ENCODE assay signal across 16 mouse cellular contexts in the genomic region with DNA sequence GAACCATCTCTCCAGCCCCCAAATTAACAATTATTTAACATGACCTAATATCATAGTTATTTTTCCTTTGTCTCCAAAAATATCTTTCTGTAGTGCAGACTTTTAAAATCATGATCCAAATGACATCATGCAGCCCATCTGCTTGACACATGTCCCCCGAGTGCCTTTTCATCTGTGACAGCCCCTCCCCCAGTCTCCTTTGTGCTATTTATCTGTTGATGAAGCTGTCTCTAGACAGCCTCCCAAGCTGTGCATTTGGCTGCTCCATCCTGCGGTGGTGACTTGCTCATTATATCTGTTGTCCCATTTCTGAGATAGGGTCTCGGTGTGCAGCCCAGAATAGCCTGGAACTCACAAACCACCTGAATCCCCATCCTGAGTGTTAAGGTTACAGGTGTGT. TPM values are rescaled to one million over a fixed set of nuclear protein-coding genes. Genes with fewer than 3 reads are reported as not detected.
DNase-seq lines count a peak whose midpoint lies in the region; ATAC-seq lines count a peak whose summit lies in the region.
"Had no signal": no experiment of that assay in that cellular context is flagged by ENCODE, and none has a peak within 500 bp of the region (broad histone marks: within the 10 kb centered on the region; RNA-seq: fewer than 3 reads in every experiment).

No protein-coding gene starts in this region.

- H3K36me3 ChIP-seq in midbrain, embryonic 11.5 days (ENCODE audit: control insufficient read depth, insufficient read depth, low read length) = no peaks in the 10 kb centered on the region
- H3K36me3 ChIP-seq in midbrain, embryonic 15.5 days (replicated peaks) = no peaks in the 10 kb centered on the region
- peaks cover 15% of the 10 kb centered on the region for H3K36me3 ChIP-seq in hindbrain, embryonic 10.5 days
- H3K36me3 ChIP-seq: embryonic facial prominence, embryonic 13.5 days had no signal

- no peak overlapping the region; the same call in 1 of the 2 replicates for H3K9ac ChIP-seq in midbrain, embryonic 11.5 days (ENCODE audit: low read length)
- no peak overlapping the region for H3K9ac ChIP-seq in midbrain, embryonic 15.5 days
- H3K9ac ChIP-seq: embryonic facial prominence, embryonic 13.5 days; liver, embryonic 14.5 days had no signal

- H3K4me2 ChIP-seq in midbrain, embryonic 11.5 days = no peak overlapping the region
- no peak overlapping the region for H3K4me2 ChIP-seq in midbrain, embryonic 15.5 days
- H3K4me2 ChIP-seq: embryonic facial prominence, embryonic 13.5 days; heart, embryonic 11.5 days had no signal

- H3K4me1 ChIP-seq in midbrain, embryonic 11.5 days (ENCODE audit: control insufficient read depth, insufficient read depth, low read length) = peaks cover 25% of the 10 kb centered on the region
- peaks cover 21% of the 10 kb centered on the region for H3K4me1 ChIP-seq in midbrain, embryonic 15.5 days
- H3K4me1 ChIP-seq in hindbrain, embryonic 10.5 days (replicated peaks) = peaks cover 68% of the 10 kb centered on the region

- H3K4me3 ChIP-seq in midbrain, embryonic 11.5 days (ENCODE audit: low read depth, low read length) = no peak overlapping the region
- no peak overlapping the region for H3K4me3 ChIP-seq in midbrain, embryonic 15.5 days
- H3K4me3 ChIP-seq in hindbrain, embryonic 10.5 days = no peak overlapping the region
- H3K4me3 ChIP-seq: embryonic facial prominence, embryonic 13.5 days had no signal

- DNase-seq in midbrain, embryonic 11.5 days (ENCODE audit: low spot score, missing footprints) = no peak
- peak; percentile 51 for DNase-seq in hindbrain, embryonic 10.5 days (ENCODE audit: low spot score)
- peak; percentile 60 to 71 for DNase-seq in layer of hippocampus, adult 8-10 months (ENCODE audit: low spot score in 2 of 2)
- peak; percentile 64 for DNase-seq in retina, embryonic 14.5 days (ENCODE audit: low spot score)
- DNase-seq in ovary, adult 18-20 months (ENCODE audit: low spot score) = no peak
- DNase-seq in gastrocnemius, adult 18-20 months (ENCODE audit: low spot score) = no peak
- DNase-seq: adrenal gland, postnatal 36 days; cerebellum, adult 11-12 months; kidney, adult 9 months; lung, postnatal 36 days; right cerebral cortex, postnatal 4 days had no signal

- H3K9me3 ChIP-seq in midbrain, embryonic 11.5 days (ENCODE audit: control insufficient read depth, low read length) = no peaks in the 10 kb centered on the region
- no peaks in the 10 kb centered on the region for H3K9me3 ChIP-seq in midbrain, embryonic 15.5 days
- no peaks in the 10 kb centered on the region for H3K9me3 ChIP-seq in hindbrain, embryonic 10.5 days
- H3K9me3 ChIP-seq: embryonic facial prominence, embryonic 13.5 days had no signal

- H3K27me3 ChIP-seq in midbrain, embryonic 11.5 days (ENCODE audit: control insufficient read depth, insufficient read depth, low read length) = no peaks in the 10 kb centered on the region
- no peaks in the 10 kb centered on the region for H3K27me3 ChIP-seq in midbrain, embryonic 15.5 days (replicated peaks)
- peaks cover 2% of the 10 kb centered on the region; the same call in 1 of the 2 replicates for H3K27me3 ChIP-seq in hindbrain, embryonic 10.5 days (ENCODE audit: insufficient read depth, poor library complexity, severe bottlenecking)
- H3K27me3 ChIP-seq: embryonic facial prominence, embryonic 13.5 days had no signal

- no peak overlapping the region for H3K27ac ChIP-seq in midbrain, embryonic 11.5 days (ENCODE audit: low read depth, low read length)
- no peak overlapping the region for H3K27ac ChIP-seq in midbrain, embryonic 15.5 days
- H3K27ac ChIP-seq in hindbrain, embryonic 10.5 days = peak overlapping the region; percentile 79
- H3K27ac ChIP-seq: embryonic facial prominence, embryonic 13.5 days; liver, embryonic 14.5 days had no signal

- 36% methylated on average over 3 of the region's 3 CpGs for WGBS in midbrain, embryonic 11.5 days
- 24% methylated on average over 3 of the region's 3 CpGs for WGBS in midbrain, embryonic 15.5 days
- WGBS in hindbrain, embryonic 10.5 days = 28% methylated on average over 3 of the region's 3 CpGs

- ATAC-seq in midbrain, embryonic 11.5 days (ENCODE audit: low FRiP score) = 0 out of 2 replicates have a peak, but pooled peaks have one; percentile 12
- no peak for ATAC-seq in midbrain, embryonic 15.5 days (replicated peaks)

RNA-seq across cellular contexts. Expression of a gene that starts 16.1 kb away (rescaled TPM):
- 22.5 and 22.9 TPM in 2 replicates for polyA plus RNA-seq in midbrain, embryonic 11.5 days (2014; fragmentation: Nextera tagmentation; extraction: Ambion mirVana)
- 7.1 and 7.5 TPM in 2 replicates for polyA plus RNA-seq in midbrain, embryonic 15.5 days (2015; fragmentation: Nextera tagmentation; extraction: Ambion mirVana)
- polyA plus RNA-seq in hindbrain, embryonic 10.5 days (2016; fragmentation: Nextera tagmentation; extraction: Ambion mirVana) = 5.9 and 24.4 TPM in 2 replicates
- 1 to 10 TPM; 1.2 to 4.2 (median 2.5) TPM for total RNA-seq in layer of hippocampus, adult 8-10 months (2022)
- total RNA-seq in gastrocnemius, adult 18-20 months (2021) = not detected
- total RNA-seq: hematopoietic stem cell, adult 5-6 weeks had no signal

RNA-seq across cellular contexts. Expression of a gene that starts 33.8 kb away (rescaled TPM):
- polyA plus RNA-seq in midbrain, embryonic 11.5 days (2014; fragmentation: Nextera tagmentation; extraction: Ambion mirVana) = 716 and 724 TPM in 2 replicates
- polyA plus RNA-seq in midbrain, embryonic 15.5 days (2015; fragmentation: Nextera tagmentation; extraction: Ambion mirVana) = 382 and 405 TPM in 2 replicates
- 680 and 779 TPM in 2 replicates for polyA plus RNA-seq in hindbrain, embryonic 10.5 days (2016; fragmentation: Nextera tagmentation; extraction: Ambion mirVana)
- total RNA-seq in layer of hippocampus, adult 8-10 months (2022) = 100 to 1,000 TPM; 222 to 342 (median 280) TPM
- total RNA-seq in gastrocnemius, adult 18-20 months (2021) = 100 to 1,000 TPM; 232 to 276 TPM

Comparison
In these comparisons a context has a peak if more than half of its experiments do, and no peak if none do; other contexts are left out.
1. DNase-seq: peak in hindbrain, embryonic 10.5 days (single experiment), layer of hippocampus, adult 8-10 months (2 of 2) and retina, embryonic 14.5 days (single experiment); none in midbrain, embryonic 11.5 days (single experiment), ovary, adult 18-20 months (single experiment) and gastrocnemius, adult 18-20 months (single experiment).